Mouse (Mus musculus) forebrain, embryonic 16.5 days (tissue): ENCODE data around the gene Fdxr. TPM values are rescaled to one million over a fixed set of nuclear protein-coding genes. Genes with fewer than 3 reads are reported as not detected.

Experiments used
- ATAC-seq: fragments of 200-750 bp; cut with Nextera tagmentation; 2 replicates; pipeline ENCODE4 v1.8.0; 2017; ENCODE audit warnings: mild to moderate bottlenecking, moderate library complexity
- H3K27ac ChIP-seq: fragments of 300-500 bp; sonication (generic); 2 replicates; pipeline ENCODE4 v1.5.1; 2014; ENCODE audit warnings: low read length, control low read depth
- H3K27me3 ChIP-seq: fragments of 300-500 bp; sonication (generic); replicated peaks from 2 replicates; pipeline ENCODE4 v1.6.1; 2014; ENCODE audit warnings: low read length; ENCODE audit not compliant: control insufficient read depth, insufficient read depth
- H3K36me3 ChIP-seq: fragments of 300-500 bp; sonication (generic); 2 replicates; pipeline ENCODE4 v1.6.1; 2014; ENCODE audit not compliant: control insufficient read depth, insufficient read depth
- H3K4me1 ChIP-seq: fragments of 300-500 bp; sonication (generic); replicated peaks from 2 replicates; pipeline ENCODE4 v1.6.1; 2014; ENCODE audit warnings: low read length; ENCODE audit not compliant: control insufficient read depth, insufficient read depth
- H3K4me2 ChIP-seq: fragments of 300-500 bp; sonication (generic); 2 replicates; pipeline ENCODE4 v1.6.1; 2014; ENCODE audit warnings: mild to moderate bottlenecking, low read length, control low read depth
- H3K4me3 ChIP-seq: fragments of 300-500 bp; sonication (generic); replicated peaks from 2 replicates; pipeline ENCODE4 v1.5.1; 2014; ENCODE audit warnings: mild to moderate bottlenecking, low read length, control low read depth
- H3K9ac ChIP-seq: fragments of 300-500 bp; sonication (generic); replicated peaks from 2 replicates; pipeline ENCODE4 v1.6.1; 2014; ENCODE audit warnings: low read depth, low read length, control low read depth
- H3K9me3 ChIP-seq: fragments of 300-500 bp; sonication (generic); 2 replicates; pipeline ENCODE4 v1.6.1; 2016; ENCODE audit warnings: low read length; ENCODE audit not compliant: control insufficient read depth
- WGBS: fragments of 180-500 bp; shearing (Covaris S2); extraction: QIAGEN DNeasy Blood & Tissue Kit; methylation state at CpG from one replicate; pipeline ENCODE4 v1.1.7; 2014; 5-methylcytosine and 5-hydroxymethylcytosine counted together
- polyA plus RNA-seq: library from polyadenylated mRNA; unstranded; fragments of >200 nt; fragmentation: Nextera tagmentation; extraction: Ambion mirVana; gene quantifications from 2 replicates; pipeline ENCODE4 v1.2.1, GENCODE M21; 2015

Gene Fdxr
- polyA plus RNA-seq, 1 experiment from 2014 or later, result 26.9 TPM

DNA sequence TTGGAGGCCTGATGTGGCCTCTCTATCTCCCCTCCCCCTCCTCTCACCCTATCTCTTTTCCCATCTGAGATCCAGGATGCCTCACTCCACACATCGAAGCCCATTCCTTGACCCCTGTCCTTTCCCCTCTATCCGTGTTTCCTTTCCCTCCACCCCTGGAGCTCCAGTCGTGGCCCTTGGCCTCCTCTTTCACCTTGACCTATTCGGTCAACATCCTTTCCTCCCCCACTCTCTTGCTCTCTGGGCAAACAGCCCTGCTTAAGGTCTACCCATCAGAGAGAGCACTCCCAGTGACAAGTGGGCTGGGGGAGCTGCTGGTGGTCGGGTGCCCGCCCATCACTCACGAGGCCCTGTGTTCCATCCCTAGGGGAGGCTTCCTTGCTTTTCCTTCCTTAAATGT is 3.1 kb downstream of the Fdxr start:
- no peak overlapping the region for H3K4me2 ChIP-seq
- H3K36me3 ChIP-seq, result peaks cover 2% of the 10 kb centered on the region; the same call in 1 of the 2 replicates
- no peak overlapping the region for H3K27ac ChIP-seq
- H3K9me3 ChIP-seq, result no peaks in the 10 kb centered on the region
- ATAC-seq, result no peak
- peaks cover 24% of the 10 kb centered on the region for H3K4me1 ChIP-seq
- H3K27me3 ChIP-seq, result no peaks in the 10 kb centered on the region
- H3K9ac ChIP-seq, result no peak overlapping the region
- WGBS, result 79% methylated on average over 7 of the region's 7 CpGs
- H3K4me3 ChIP-seq, result no peak overlapping the region

DNA sequence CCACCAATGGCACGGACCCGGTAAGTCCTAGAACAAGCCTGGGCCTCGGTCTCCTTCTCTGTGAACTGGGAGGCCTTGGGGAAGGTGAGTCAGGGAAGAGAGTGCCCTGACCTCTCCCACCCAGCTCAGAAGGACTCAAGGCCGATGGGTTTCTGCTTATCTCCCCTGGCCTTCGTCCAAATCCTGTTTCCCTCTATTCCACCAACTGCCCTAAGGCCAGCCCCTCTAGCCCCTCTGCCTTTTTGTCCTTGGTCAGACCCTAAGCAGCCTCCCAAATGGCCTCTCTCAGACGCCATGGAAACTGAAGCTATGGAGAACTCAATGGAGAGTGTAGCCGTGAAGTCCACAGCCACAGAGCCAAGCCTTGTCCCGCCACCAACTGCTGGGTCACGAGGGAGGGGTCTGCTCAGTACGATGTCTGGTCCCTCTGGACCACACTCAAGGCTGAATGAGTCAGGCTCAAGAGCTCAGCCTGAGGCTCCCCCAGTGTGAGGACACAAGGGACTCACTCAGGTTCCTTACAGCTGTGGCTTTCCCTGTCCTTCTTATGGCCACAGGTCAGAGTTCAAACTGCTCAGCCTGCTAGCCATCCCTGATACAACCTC is 3.9 kb downstream of the Fdxr start:
- WGBS, result 80% methylated on average over 10 of the region's 10 CpGs
- ATAC-seq, result no peak
- peaks cover 5% of the 10 kb centered on the region for H3K36me3 ChIP-seq
- H3K4me3 ChIP-seq, result no peak overlapping the region
- peaks cover 6% of the 10 kb centered on the region for H3K27me3 ChIP-seq
- H3K4me1 ChIP-seq, result peaks cover 23% of the 10 kb centered on the region
- no peak overlapping the region for H3K9ac ChIP-seq
- no peak overlapping the region for H3K27ac ChIP-seq
- no peak overlapping the region for H3K4me2 ChIP-seq
- no peaks in the 10 kb centered on the region for H3K9me3 ChIP-seq

DNA sequence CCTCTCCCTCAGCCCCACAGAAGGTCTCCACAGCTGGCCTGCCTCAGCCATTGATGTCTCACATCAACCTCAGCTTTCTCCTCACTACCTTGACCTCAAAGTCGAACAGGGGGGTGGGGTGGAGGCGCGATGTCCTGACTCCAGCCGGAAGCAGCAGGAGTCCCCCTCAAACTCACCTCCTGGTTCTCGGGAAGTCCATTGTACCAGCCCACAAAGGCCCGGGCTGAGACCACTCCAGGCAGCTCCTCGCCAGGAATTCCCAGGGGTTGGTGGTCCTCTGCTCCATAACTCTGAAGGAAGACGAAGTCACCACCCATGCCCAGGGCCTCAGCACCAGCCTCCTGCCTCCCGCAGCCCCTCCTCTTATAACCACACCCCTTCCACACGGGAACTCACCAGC is 5.4 kb downstream of the Fdxr start:
- WGBS, result 67% methylated on average over 10 of the region's 10 CpGs
- H3K36me3 ChIP-seq, result peaks cover 5% of the 10 kb centered on the region
- ATAC-seq, result no peak

DNA sequence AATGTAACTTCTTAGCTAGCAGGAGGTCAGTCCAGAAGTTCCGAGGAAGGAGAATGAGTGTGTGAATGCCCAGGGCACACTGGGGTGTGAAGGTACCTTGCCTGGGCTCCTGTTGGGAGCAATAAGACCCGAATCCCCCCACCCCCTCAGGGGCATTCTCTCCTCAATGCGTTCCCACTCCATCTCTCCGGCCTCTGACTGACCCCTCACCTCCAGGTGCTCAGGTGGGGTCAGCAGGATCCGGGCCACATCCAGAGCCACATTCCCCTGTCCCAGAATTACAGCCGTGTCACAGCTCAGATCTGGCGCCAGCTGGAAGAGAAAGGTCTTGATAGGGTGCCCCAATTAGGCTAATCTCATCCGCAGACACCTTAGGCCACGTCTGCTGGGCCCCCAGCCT is 5.8 kb downstream of the Fdxr start:
- Histone ChIP-seq H3K4me2 (no peak overlapping the region), H3K4me1 (peaks cover 25% of the 10 kb centered on the region), H3K36me3 (peaks cover 5% of the 10 kb centered on the region), H3K27me3 (peaks cover 26% of the 10 kb centered on the region), H3K4me3 (no peak overlapping the region), H3K9ac (no peak overlapping the region), H3K27ac (no peak overlapping the region), H3K9me3 (no peaks in the 10 kb centered on the region)
- ATAC-seq, result no peak
- 81% methylated on average over 9 of the region's 9 CpGs for WGBS

More for the DNA sequence above, 5.4 kb downstream of the Fdxr start:
- no peak overlapping the region for H3K4me3 ChIP-seq
- H3K9me3 ChIP-seq, result no peaks in the 10 kb centered on the region
- H3K9ac ChIP-seq, result no peak overlapping the region
- peaks cover 22% of the 10 kb centered on the region for H3K27me3 ChIP-seq
- no peak overlapping the region for H3K27ac ChIP-seq
- peaks cover 26% of the 10 kb centered on the region for H3K4me1 ChIP-seq
- no peak overlapping the region for H3K4me2 ChIP-seq

DNA sequence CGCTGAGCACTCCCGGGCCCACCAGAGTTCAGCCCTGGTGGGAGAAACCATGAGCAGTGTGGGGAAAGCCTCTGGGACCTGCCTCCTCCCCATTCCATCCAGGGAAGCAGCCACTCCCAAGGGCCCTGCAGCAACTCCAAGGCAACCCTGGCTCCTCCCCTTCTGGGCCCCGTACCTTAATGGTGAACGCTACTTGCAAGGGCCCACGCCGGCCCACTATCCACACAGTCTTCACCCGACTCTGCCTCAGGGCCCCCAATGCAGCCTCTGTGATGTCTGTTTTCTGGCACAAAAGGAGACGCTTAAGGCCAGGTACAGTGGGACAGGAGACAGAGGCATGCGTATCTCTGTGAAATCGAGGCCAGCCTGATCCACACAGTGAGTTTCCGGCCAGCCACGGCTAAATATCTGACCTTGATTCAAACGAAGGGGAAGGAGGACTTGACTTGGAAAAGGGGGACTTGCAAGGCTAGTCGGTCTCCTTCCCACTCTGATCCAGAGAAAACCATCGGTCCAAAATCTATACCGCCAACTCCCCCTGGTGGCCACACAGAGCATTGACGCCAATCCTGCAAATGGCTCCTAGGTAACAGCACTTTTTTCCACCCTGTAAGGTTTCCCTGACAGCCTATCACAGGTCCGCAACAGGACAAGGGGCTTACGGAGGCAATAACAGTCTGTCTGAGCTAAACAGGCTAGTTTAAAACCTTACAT is 6.5 kb downstream of the Fdxr start:
- Histone ChIP-seq H3K9ac (no peak overlapping the region), H3K4me1 (peaks cover 20% of the 10 kb centered on the region), H3K27me3 (peaks cover 33% of the 10 kb centered on the region), H3K9me3 (no peaks in the 10 kb centered on the region), H3K36me3 (peaks cover 5% of the 10 kb centered on the region), H3K27ac (no peak overlapping the region), H3K4me2 (no peak overlapping the region), H3K4me3 (no peak overlapping the region)
- 29% methylated on average over 19 of the region's 19 CpGs for WGBS
- ATAC-seq, result peak; percentile 21; the same call in 1 of the 2 replicates

DNA sequence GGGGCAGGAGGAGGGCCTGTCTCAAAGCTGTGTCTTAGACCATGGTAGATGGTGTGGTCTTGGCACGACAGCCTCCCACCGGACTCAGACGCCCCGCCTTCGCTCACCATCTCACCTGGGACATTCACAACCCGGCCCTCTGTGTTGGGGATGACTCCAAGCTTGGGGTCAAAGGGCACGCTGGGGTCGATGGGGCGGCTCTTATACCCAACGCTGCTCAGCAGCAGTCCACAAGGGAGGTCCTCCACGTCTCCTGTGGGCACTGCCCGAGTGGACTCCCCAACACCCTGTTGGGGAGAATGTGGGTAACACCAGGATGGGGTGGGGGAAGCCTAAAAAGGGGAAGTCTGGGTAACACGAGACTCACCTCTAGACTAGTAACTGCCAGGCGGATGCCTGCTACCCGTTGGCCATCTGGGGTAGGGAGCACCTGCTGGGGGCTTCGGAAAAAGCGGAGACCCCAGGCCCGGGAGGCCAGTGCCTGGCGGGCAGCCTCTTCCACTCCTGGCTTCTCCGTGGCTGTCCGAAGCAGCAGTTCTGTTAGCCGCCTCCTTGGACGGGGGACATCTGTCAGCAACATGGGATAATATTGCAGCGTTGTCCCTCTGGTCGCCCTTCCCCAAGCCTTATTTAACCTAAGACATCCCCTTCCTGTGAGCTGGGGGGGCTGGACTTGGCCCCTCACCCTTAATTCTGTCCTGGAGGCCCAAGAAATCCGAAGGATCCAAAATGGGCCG is 7.4 kb downstream of the Fdxr start:
- H3K4me2 ChIP-seq, result no peak overlapping the region
- H3K27ac ChIP-seq, result no peak overlapping the region
- peaks cover 38% of the 10 kb centered on the region for H3K27me3 ChIP-seq
- ATAC-seq, result no peak
- H3K9me3 ChIP-seq, result no peaks in the 10 kb centered on the region
- H3K4me3 ChIP-seq, result no peak overlapping the region
- 93% methylated on average over 27 of the region's 27 CpGs for WGBS
- H3K4me1 ChIP-seq, result peaks cover 21% of the 10 kb centered on the region
- H3K9ac ChIP-seq, result no peak overlapping the region
- H3K36me3 ChIP-seq, result peaks cover 5% of the 10 kb centered on the region

DNA sequence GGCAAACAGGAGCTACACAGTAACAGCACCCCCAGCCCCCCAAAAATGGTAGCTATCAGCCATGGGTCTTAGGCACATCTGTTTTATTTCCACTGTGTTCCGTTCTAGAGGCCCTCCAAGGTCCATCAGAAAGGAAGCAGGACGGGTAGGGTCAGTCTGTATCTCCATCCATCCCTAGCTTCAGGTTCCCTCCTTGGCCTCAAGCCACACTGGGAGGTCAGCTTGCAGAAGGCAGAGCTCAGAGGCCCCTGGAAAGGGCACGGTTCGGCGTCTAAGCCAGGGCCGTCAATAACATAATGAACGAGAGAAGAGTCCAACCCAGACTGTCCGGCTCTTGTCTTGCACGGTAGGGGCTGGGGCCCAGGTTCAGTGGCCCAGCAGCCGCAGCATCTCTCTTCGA is 8.9 kb downstream of the Fdxr start:
- Histone ChIP-seq H3K27ac (no peak overlapping the region), H3K4me3 (no peak overlapping the region), H3K4me1 (peaks cover 21% of the 10 kb centered on the region), H3K9me3 (no peaks in the 10 kb centered on the region), H3K9ac (no peak overlapping the region), H3K36me3 (peaks cover 5% of the 10 kb centered on the region), H3K27me3 (peaks cover 44% of the 10 kb centered on the region), H3K4me2 (no peak overlapping the region)
- ATAC-seq, result no peak
- WGBS, result 79% methylated on average over 11 of the region's 11 CpGs

GRCm38 (mm10) chr11:115267061-115267883 is 9.6 kb downstream of the Fdxr start, which contains the start of gene Grin2c:
Gene Grin2c, minus strand, starts transcription at chr11:115267243.
- H3K9ac ChIP-seq, result peak within 1 kb of the TSS; percentile 24; the same call in 1 of the 2 replicates
- H3K4me1 ChIP-seq, result peaks cover 21% of the 10 kb centered on the region
- H3K9me3 ChIP-seq, result no peaks in the 10 kb centered on the region
- ATAC-seq, result no peak
- 7% methylated on average over 38 of the region's 50 CpGs for WGBS
- peaks cover 49% of the 10 kb centered on the region for H3K27me3 ChIP-seq
- H3K36me3 ChIP-seq, result peaks cover 5% of the 10 kb centered on the region
- peak within 1 kb of the TSS; percentile 49 for H3K4me2 ChIP-seq
- H3K27ac ChIP-seq, result no peak within 1 kb of the TSS
- H3K4me3 ChIP-seq, result peak within 1 kb of the TSS; percentile 30
